Mouse (Mus musculus) lung, postnatal 0 days (tissue): Measurements from ENCODE around the gene Odc1. TPM values are rescaled to one million over a fixed set of nuclear protein-coding genes. Genes with fewer than 3 reads are reported as not detected.

ENCODE experiments used
- ATAC-seq: fragments of 200-750 bp; cut with Nextera tagmentation; 2 replicates; pipeline ENCODE4 v1.8.0; 2017; ENCODE audit warnings: moderate library complexity
- DNase-seq: peaks from one replicate; pipeline ENCODE4 v3.0.0-alpha.2; 2016; ENCODE audit warnings: low spot score
- H3K27ac ChIP-seq: fragments of 300-500 bp; sonication (generic); 2 replicates; pipeline ENCODE4 v1.5.1; 2014; ENCODE audit warnings: antibody characterized with exemption, mild to moderate bottlenecking, low read length, mixed read lengths
- H3K27me3 ChIP-seq: fragments of 300-500 bp; sonication (generic); replicated peaks from 2 replicates; pipeline ENCODE4 v1.6.1; 2014; ENCODE audit warnings: low read length, mixed read lengths; ENCODE audit not compliant: insufficient read depth
- H3K36me3 ChIP-seq: fragments of 300-500 bp; sonication (generic); 2 replicates; pipeline ENCODE4 v1.6.1; 2014; ENCODE audit warnings: low read length, mixed read lengths; ENCODE audit not compliant: insufficient read depth
- H3K4me1 ChIP-seq: fragments of 300-500 bp; sonication (generic); 2 replicates; pipeline ENCODE4 v1.6.1; 2014; ENCODE audit warnings: antibody characterized with exemption, low read depth, low read length, mixed read lengths; ENCODE audit not compliant: insufficient read depth
- H3K4me2 ChIP-seq: fragments of 300-500 bp; sonication (generic); replicated peaks from 2 replicates; pipeline ENCODE4 v1.6.1; 2014; ENCODE audit warnings: low read depth, mild to moderate bottlenecking, low read length, moderate library complexity, mixed read lengths
- H3K4me3 ChIP-seq: fragments of 300-500 bp; sonication (generic); 2 replicates; pipeline ENCODE4 v1.5.1; 2014; ENCODE audit warnings: low read depth, low read length
- H3K9ac ChIP-seq: fragments of 300-500 bp; sonication (generic); replicated peaks from 2 replicates; pipeline ENCODE4 v1.6.1; 2014; ENCODE audit warnings: low read depth, mild to moderate bottlenecking
- H3K9me3 ChIP-seq: fragments of 300-500 bp; sonication (generic); 2 replicates; pipeline ENCODE4 v1.6.1; 2016; ENCODE audit warnings: low read length, mixed read lengths
- CTCF ChIP-seq: IDR thresholded peaks from 2 replicates; pipeline ENCODE4 v1.5.1; 2016; ENCODE audit warnings: antibody characterized with exemption, mild to moderate bottlenecking
- EP300 ChIP-seq: IDR thresholded peaks from 2 replicates; pipeline ENCODE4 v1.6.1; 2016; ENCODE audit warnings: antibody characterized with exemption, mild to moderate bottlenecking, control low read depth
- WGBS: fragments of 180-500 bp; shearing (Covaris S2); extraction: QIAGEN DNeasy Blood & Tissue Kit; methylation state at CpG from one replicate; pipeline ENCODE4 v1.1.7; 2014; 5-methylcytosine and 5-hydroxymethylcytosine counted together
- polyA plus RNA-seq: library from polyadenylated mRNA; unstranded; fragments of >200 nt; fragmentation: Nextera tagmentation; extraction: Ambion mirVana; gene quantifications from 2 replicates; pipeline ENCODE4 v1.2.1, GENCODE M21; 2015

Gene Odc1
- 42.0 and 43.6 TPM in 2 replicates for polyA plus RNA-seq

GRCm38 (mm10) chr12:17544209-17545106 lies at the start of gene Odc1:
Gene Odc1, plus strand, starts transcription at chr12:17544794.
- peak within 1 kb of the TSS; percentile 69 for H3K4me3 ChIP-seq
- TF ChIP-seq EP300 (no peak), CTCF (peak; percentile 50)
- peak within 1 kb of the TSS; percentile 76 for H3K27ac ChIP-seq
- no peaks in the 10 kb centered on the region for H3K9me3 ChIP-seq
- H3K4me2 ChIP-seq: peak within 1 kb of the TSS; percentile 93
- H3K9ac ChIP-seq: peak within 1 kb of the TSS; percentile 71
- ATAC-seq (peak; percentile 97), DNase-seq (peak; percentile 98)
- peaks cover 8% of the 10 kb centered on the region; the same call in 1 of the 2 replicates for H3K36me3 ChIP-seq
- peaks cover 4% of the 10 kb centered on the region; the same call in 1 of the 2 replicates for H3K4me1 ChIP-seq
- under 1% methylated on average over 56 of the region's 98 CpGs for WGBS
- no peaks in the 10 kb centered on the region for H3K27me3 ChIP-seq

DNA sequence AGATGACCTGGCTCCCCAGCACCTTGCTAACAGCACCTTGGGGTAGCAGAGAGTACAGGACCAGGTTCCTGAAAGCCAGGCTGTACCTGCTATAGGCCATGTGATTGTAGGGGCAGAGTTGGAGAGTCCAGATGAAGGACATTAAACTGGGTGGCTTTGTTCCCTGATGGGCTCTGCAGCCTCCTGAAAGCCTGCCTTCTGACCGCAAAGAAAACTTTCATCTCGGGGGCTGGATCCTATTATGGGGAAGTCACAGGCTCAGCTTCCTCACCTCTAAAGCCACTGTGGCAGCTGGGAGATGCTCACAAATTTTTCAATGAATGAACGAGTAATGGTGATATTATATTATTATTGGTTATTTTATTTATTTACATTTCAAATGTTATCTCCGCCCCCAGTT lies 49.8 kb upstream of the Odc1 start:
- H3K4me2 ChIP-seq: no peak overlapping the region
- no peaks in the 10 kb centered on the region for H3K9me3 ChIP-seq
- no peak overlapping the region for H3K27ac ChIP-seq
- no peaks in the 10 kb centered on the region for H3K27me3 ChIP-seq
- H3K9ac ChIP-seq: no peak overlapping the region
- DNase-seq (no peak), ATAC-seq (no peak)
- no peak overlapping the region for H3K4me3 ChIP-seq
- TF ChIP-seq EP300 (no peak), CTCF (no peak)
- WGBS: 54% methylated on average over 4 of the region's 4 CpGs
- no peaks in the 10 kb centered on the region for H3K36me3 ChIP-seq
- H3K4me1 ChIP-seq: no peaks in the 10 kb centered on the region

GRCm38 (mm10) chr12:17495858-17496451 lies 48.6 kb upstream of the Odc1 start:
- Histone ChIP-seq H3K9ac (no peak overlapping the region), H3K9me3 (no peaks in the 10 kb centered on the region), H3K4me1 (no peaks in the 10 kb centered on the region), H3K27me3 (no peaks in the 10 kb centered on the region), H3K4me3 (no peak overlapping the region), H3K27ac (no peak overlapping the region), H3K4me2 (no peak overlapping the region), H3K36me3 (no peaks in the 10 kb centered on the region)
- DNase-seq (peak; percentile 64), ATAC-seq (peak; percentile 83)
- no peak for TF ChIP-seq EP300
- TF ChIP-seq CTCF: 0 out of 2 replicates have a peak, but pooled peaks have one; percentile 5
- 8% methylated on average over 8 of the region's 8 CpGs for WGBS

DNA sequence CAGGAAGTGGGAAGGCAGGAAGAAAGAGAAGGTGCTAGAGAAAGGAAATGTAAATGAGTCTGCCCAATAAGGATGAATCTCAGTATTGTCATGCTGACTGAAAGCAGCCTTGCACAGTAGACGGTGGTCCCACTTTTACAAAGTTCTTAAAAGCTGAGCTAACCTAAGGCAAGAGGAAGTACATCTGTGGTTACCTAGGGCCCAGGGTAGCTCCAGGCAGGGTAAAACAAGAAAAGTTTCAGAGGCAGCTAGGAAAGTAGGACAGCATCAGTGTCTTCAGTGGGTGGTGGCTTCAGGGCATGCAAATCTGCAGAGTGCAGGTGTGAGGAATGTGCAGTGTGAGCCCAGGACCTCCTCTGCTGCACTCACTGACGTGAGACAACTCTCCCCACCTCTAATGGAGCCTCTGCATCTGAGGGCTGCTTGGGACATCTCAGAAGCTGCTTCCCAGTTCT lies 38.9 kb upstream of the Odc1 start:
- Histone ChIP-seq H3K4me3 (no peak overlapping the region), H3K27me3 (no peaks in the 10 kb centered on the region), H3K27ac (no peak overlapping the region), H3K9ac (no peak overlapping the region), H3K4me2 (no peak overlapping the region), H3K4me1 (no peaks in the 10 kb centered on the region; the same call in 1 of the 2 replicates), H3K9me3 (no peaks in the 10 kb centered on the region), H3K36me3 (no peaks in the 10 kb centered on the region)
- 51% methylated on average over 2 of the region's 2 CpGs for WGBS
- DNase-seq (no peak), ATAC-seq (no peak)
- TF ChIP-seq CTCF: no peak
- TF ChIP-seq EP300: no peak

- Histone ChIP-seq H3K36me3 (no peaks in the 10 kb centered on the region), H3K4me1 (no peaks in the 10 kb centered on the region; the same call in 1 of the 2 replicates), H3K9ac (no peak overlapping the region), H3K27ac (no peak overlapping the region), H3K27me3 (no peaks in the 10 kb centered on the region), H3K9me3 (no peaks in the 10 kb centered on the region), H3K4me2 (no peak overlapping the region), H3K4me3 (no peak overlapping the region)
- DNase-seq: no peak
- ATAC-seq: no peak
- 39% methylated on average over 5 of the region's 5 CpGs for whole genome bisulfite sequencing
- TF ChIP-seq CTCF (no peak), EP300 (no peak)
Observed at GRCm38 (mm10) chr12:17506117-17506993, 38.2 kb upstream of the Odc1 start.
